Mouse (Mus musculus) cerebellum, adult 2 months (tissue): ENCODE measurements around the gene Stil. TPM values are rescaled to one million over a fixed set of nuclear protein-coding genes. Genes with fewer than 3 reads are reported as not detected.
"Not testable (repeated sequence)": the region's sequence is repeated elsewhere in the genome, so short reads cannot be mapped to it uniquely, and the experiment has no call there.

Source experiments
- DNase-seq, 2 experiments: peaks; one replicate each; pipeline ENCODE4 v3.0.0; 2021
- H3K27ac ChIP-seq: fragments of 200-500 bp; 2 replicates; pipeline ENCODE4 v1.5.1; 2012; ENCODE audit warnings: low read length, control low read depth, inconsistent platforms; ENCODE audit not compliant: insufficient read depth
- H3K27me3 ChIP-seq: fragments of 200-500 bp; 2 replicates; pipeline ENCODE4 v1.6.1; 2012; ENCODE audit warnings: inconsistent platforms, mild to moderate bottlenecking, low read length, moderate library complexity; ENCODE audit not compliant: control insufficient read depth, insufficient read depth
- H3K4me1 ChIP-seq: fragments of 200-500 bp; 2 replicates; pipeline ENCODE4 v1.6.1; 2011; ENCODE audit warnings: low read length; ENCODE audit not compliant: control insufficient read depth, insufficient read depth
- H3K4me3 ChIP-seq: fragments of 200-500 bp; replicated peaks from 2 replicates; pipeline ENCODE3; 2011; ENCODE audit warnings: mild to moderate bottlenecking, low read depth, low read length, control low read depth; ENCODE audit not compliant: insufficient read depth
- CTCF ChIP-seq: fragments of 200-500 bp; IDR thresholded peaks from 2 replicates; pipeline ENCODE4 v1.5.1; 2011; ENCODE audit warnings: low read depth, mild to moderate bottlenecking, control low read depth, low read length, moderate library complexity, borderline replicate concordance; ENCODE audit not compliant: insufficient read depth
- POLR2A ChIP-seq: fragments of 200-500 bp; IDR thresholded peaks from 2 replicates; pipeline ENCODE4 v1.6.1; 2011; ENCODE audit warnings: low read length, control low read depth, borderline replicate concordance; ENCODE audit not compliant: insufficient read depth
- WGBS: fragments of 180-500 bp; shearing (Covaris S2); methylation state at CpG from one replicate; pipeline ENCODE4 v1.1.7; 2018; 5-methylcytosine and 5-hydroxymethylcytosine counted together
- polyA plus RNA-seq: library from polyadenylated mRNA; depleted of rRNA; stranded (reverse); fragments of >200 nt; gene quantifications from 2 replicates; pipeline ENCODE4 v1.2.3, GENCODE M21; 2012; rRNA removed

The Stil gene
- polyA plus RNA-seq = 1.3 and 1.5 TPM in 2 replicates

DNA sequence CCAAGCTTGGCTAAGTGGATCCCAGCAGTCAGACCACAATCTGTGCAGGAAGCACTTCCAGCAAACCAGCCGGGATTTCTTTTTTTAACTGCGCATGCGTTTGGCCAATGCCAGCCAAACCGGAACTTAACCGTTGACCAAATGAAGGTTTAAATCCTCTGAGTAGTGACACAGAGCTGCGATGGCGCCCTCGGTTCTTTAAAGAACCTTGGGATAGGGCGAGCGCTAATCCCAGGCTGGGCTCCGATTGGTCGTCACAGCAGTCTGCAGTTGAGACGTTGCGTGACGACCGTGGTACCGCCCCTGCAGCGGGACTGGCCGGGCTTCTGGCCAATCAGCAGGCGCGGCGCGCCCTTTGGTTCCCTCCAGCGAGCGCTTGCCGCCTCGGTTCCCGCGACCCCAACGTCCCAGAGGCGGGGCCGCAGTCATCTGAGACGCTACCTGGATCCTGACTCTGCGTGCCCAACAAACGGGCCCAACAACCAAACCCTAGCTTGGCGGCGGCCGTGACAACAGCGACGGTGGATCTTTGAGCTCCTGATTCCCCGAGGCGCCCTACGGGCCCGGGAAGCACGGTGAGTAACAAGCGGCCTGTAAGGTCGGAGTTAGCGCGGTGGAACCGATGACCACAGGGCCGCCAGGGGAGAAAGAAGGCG lies at the start of gene Stil:
TSS of gene Stil (plus strand) at position 387 of the 656 bp plus-strand sequence.
- H3K27me3 ChIP-seq = no peaks in the 10 kb centered on the region
- TF ChIP-seq POLR2A (peak; percentile 82; the same call in 1 of the 2 replicates), CTCF (no peak)
- WGBS = under 1% methylated on average over 52 of the region's 52 CpGs
- peak within 1 kb of the TSS; percentile 90 for H3K4me3 ChIP-seq
- peak; percentile 95 to 97 for DNase-seq
- peak within 1 kb of the TSS; percentile 80 for H3K27ac ChIP-seq
- H3K4me1 ChIP-seq = no peaks in the 10 kb centered on the region

DNA sequence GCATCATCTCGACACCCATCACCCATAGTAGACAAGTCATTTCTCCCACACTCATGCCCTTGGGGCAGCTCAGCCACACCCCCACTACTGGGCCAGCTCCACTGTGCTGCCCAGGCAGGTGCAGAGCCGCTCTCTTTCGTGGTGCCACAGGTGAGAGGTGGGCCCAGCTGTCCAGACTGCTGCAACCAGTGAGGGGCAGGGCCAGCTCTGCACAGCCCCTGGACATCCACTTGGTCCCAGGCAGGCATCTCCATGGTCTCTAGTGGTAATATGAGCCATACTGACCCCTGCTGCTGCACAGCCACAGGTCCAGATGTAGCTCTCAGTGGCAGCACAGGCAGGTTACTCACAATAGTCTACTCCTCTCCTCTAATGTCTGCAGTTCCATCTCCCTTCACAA lies 46.8 kb upstream of the Stil start:
- TF ChIP-seq POLR2A (no peak), CTCF (no peak)
- Histone ChIP-seq H3K27me3 (no peaks in the 10 kb centered on the region), H3K4me1 (no peaks in the 10 kb centered on the region), H3K4me3 (no peak overlapping the region), H3K27ac (no peak overlapping the region)
- no peak for DNase-seq
- 85% methylated on average over 3 of the region's 3 CpGs for WGBS

DNA sequence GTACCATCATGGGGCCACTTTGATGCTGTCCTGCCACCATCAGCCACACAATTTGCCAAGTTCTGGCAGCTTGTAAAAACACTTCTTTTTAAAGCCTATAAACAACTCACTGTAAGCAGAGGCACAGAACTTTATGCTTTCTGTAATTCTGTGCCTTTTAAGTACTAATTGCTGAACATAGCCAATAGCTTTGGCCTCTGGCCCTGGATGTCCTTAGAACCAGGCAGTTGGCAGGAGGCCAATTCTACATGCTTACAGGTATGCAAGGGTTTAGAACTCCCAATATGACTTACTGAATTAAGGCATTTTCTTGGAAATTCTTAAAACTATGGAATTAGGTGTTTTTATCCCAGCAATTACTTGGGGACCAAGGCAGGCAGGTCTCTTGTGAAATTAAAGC lies 42.6 kb upstream of the Stil start:
- Histone ChIP-seq H3K27me3 (no peaks in the 10 kb centered on the region), H3K4me1 (no peaks in the 10 kb centered on the region), H3K4me3 (no peak overlapping the region), H3K27ac (no peak overlapping the region)
- no peak for DNase-seq
- TF ChIP-seq POLR2A = no peak
- no peak for TF ChIP-seq CTCF

DNA sequence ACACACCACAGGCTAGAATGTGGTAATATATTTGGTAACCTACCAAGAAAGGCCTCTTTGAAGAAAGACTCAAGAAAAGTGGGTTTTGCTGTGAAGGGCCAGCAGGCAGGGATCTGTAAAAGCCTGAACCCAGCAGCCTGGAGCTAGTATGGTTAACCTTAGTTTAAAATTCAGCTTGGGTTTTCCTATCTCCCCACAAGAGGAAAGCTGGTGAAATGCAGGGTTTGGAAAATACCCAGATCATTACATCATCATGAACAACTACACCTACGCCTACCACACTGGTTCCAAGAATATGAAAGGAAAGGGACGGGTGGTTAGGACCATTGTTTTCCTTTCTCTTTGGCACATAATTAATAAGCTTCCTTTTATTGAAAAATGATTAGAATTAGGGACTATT lies 41.7 kb upstream of the Stil start:
- no peak for DNase-seq
- TF ChIP-seq POLR2A (no peak), CTCF (no peak)
- WGBS = 77% methylated on average over 2 of the region's 2 CpGs
- H3K27ac ChIP-seq = no peak overlapping the region
- H3K4me3 ChIP-seq = no peak overlapping the region
- no peaks in the 10 kb centered on the region for H3K27me3 ChIP-seq
- H3K4me1 ChIP-seq = no peaks in the 10 kb centered on the region

DNA sequence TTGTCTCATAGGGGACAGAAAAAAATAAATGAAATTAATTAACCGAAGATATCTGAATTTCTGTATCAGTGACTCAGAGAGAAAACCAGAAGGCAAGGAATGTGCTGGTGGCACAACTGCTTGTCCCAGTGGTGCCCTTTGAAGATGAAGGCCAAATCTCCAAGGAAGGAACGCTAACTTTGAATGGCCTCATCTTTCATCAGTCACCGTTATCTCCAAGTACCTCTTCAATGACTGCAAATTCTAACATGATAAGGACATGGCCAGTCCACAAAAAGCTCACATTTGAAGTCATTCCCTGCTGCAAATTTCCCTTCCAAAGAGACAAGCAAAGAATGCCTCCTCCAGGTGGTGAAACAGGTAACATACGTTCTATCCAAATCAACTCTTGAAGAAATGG lies 41.2 kb upstream of the Stil start:
- WGBS = 95% methylated on average over 4 of the region's 4 CpGs
- no peak overlapping the region for H3K27ac ChIP-seq
- H3K4me1 ChIP-seq = no peaks in the 10 kb centered on the region
- H3K27me3 ChIP-seq = no peaks in the 10 kb centered on the region
- TF ChIP-seq CTCF (no peak), POLR2A (no peak)
- H3K4me3 ChIP-seq = no peak overlapping the region
- DNase-seq = no peak

DNA sequence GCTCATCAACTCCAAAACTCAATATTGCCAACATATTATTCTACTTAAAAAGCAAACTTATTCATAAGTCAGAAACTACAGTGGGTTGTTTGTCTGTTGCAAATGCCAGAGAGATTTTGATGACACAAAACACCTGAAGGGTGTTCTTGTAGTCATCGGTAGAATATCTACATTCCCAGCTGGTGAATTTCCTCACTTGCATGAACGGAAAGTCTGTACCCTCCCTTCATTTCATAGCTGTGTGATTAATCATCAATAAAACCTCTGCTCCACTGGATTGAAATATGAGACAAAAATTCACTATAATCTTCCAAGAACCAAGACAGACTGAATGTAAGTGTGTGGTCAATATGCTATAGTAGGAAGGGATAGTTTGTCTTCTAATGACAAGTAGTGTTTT lies 40.4 kb upstream of the Stil start:
- Histone ChIP-seq H3K27me3 (no peaks in the 10 kb centered on the region), H3K4me3 (no peak overlapping the region), H3K4me1 (no peaks in the 10 kb centered on the region), H3K27ac (no peak overlapping the region)
- TF ChIP-seq CTCF (no peak), POLR2A (no peak)
- DNase-seq = no peak
- 95% methylated on average over 2 of the region's 2 CpGs for WGBS

DNA sequence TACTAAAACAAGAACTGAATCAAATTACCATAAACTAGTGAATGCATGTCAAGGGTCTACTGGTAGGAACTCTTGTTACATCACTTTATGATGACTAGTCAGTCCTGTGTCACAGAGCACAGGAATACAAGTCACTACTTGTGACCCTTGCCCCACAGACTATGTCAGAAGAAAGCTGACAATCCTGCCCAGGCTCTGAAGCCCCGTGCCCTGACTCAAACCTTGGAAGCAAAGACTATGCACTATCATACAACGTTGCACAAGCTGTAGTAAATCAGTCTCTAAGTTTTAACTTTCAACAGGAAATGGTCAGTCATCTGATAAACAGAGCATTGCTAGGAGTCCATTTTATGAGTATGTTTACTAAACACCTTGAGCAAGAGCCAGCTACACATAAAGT lies 39.1 kb upstream of the Stil start:
- H3K27me3 ChIP-seq, H3K27ac ChIP-seq, H3K4me1 ChIP-seq, DNase-seq, H3K4me3 ChIP-seq: not testable (repeated sequence)
- WGBS = 96% methylated on average over 2 of the region's 2 CpGs

DNA sequence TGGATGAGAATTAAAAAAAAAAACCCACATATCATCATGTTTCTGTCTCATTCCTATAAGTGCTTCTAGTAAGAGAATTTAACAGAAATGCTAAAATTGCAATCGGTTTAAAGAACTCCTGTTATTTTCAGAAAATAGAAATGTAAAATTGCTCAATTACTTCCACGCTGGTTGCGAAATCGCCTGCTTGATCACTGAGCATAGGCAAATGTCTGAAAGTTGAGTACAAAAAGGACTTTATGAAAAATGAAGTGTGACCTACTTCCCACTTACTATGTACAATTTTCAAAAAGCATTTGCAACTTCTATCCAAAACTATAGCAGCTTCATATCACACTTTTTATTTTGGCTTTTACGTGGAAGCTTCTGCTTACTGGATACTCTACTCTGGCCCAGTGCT lies 29.2 kb upstream of the Stil start:
- H3K27ac ChIP-seq = no peak overlapping the region
- H3K4me3 ChIP-seq = no peak overlapping the region
- DNase-seq = no peak
- TF ChIP-seq POLR2A (no peak), CTCF (no peak)
- H3K4me1 ChIP-seq = no peaks in the 10 kb centered on the region
- no peaks in the 10 kb centered on the region for H3K27me3 ChIP-seq
- WGBS = 95% methylated on average over 5 of the region's 5 CpGs
